Mouse (Mus musculus): ENCODE measurements around the gene Kat2b.

DNA sequence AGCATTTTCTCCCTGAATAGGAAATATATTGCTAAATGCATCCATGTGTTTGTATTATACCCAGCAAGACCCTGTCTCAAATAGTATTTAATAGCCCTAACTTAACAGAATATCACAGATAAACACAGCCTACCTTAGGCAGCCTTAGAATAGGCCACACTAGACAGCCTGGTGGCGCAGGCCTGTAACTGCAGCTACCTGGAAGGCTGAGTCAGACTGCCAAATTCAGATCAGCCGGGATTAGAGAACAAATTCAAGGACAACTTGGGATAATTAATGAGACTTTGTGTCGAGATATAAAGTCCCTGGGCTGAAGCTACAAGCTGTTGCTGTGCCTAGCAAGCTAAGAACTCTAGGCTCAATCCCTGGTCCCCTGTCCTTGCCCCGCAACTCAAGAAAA lies 12.6 kb upstream of the Kat2b start:
- TF ChIP-seq CTCF (IDR thresholded peaks at IDR 0.05; ENCODE audit: borderline replicate concordance, extremely low read depth, insufficient read depth, insufficient read length) (peak; percentile 51; the same call in 1 of the 2 replicates), POLR2A (IDR thresholded peaks at IDR 0.05; ENCODE audit: borderline replicate concordance, extremely low read depth, insufficient read depth, insufficient read length, poor library complexity, severe bottlenecking) (no peak)
